Mouse (Mus musculus) frontal cortex, adult (tissue): Measurements from ENCODE around the gene Phgdh.

Source experiments
- ATAC-seq: cut with Nextera tagmentation; 2 replicates; pipeline ENCODE4 v1.9.2; 2017; ENCODE audit warnings: mild to moderate bottlenecking, moderate library complexity, mixed read lengths; ENCODE audit not compliant: low TSS enrichment

Phgdh gene

GRCm38 (mm10) chr3:98339706-98340109, at the start of gene Phgdh:
TSS of gene Phgdh (minus strand) at chr3:98339990.
- ATAC-seq = peak; percentile 60

- peak; percentile 79 for ATAC-seq
Observed at GRCm38 (mm10) chr3:98389305-98389704, 49.5 kb upstream of the Phgdh start.

DNA sequence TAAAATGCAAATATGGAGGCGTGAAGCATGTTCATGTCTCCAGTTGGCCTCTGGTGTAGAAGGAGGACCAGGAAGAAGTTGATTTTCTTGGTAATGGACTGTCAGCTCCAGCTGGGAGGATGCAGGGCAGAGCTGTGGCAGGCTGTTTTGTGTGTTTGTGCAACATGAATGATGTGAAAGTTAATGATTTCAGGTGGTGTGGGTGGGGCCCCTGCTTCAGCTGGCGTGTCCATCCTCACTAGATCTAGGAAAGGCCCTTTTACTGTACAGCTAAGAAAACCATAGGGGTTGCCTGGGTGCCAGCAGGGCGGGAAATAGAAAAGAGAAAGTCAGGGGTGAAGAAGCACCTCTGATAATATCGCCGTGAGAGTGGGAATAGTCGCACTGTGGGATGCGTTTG, 48.0 kb upstream of the Phgdh start:
- ATAC-seq = no peak

DNA sequence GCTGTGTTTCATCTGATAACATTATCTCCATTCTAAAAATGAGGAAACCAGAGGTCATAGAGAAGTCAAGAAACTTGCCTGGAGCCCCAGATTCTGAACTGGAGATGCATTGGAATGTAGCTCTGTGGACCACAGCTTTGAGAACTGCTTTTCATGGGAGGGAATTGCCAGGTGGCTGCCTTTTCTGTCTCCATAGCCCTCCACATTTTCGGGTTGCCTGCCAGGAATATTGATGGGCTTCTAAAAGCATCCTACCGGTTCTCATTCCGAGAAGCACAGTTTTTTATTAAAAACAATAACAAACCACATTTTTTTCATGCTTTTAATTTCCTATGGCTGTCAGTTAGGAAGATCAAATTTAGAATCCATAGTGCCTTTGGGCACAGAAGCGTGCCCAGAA, 47.3 kb upstream of the Phgdh start:
- ATAC-seq = no peak

DNA sequence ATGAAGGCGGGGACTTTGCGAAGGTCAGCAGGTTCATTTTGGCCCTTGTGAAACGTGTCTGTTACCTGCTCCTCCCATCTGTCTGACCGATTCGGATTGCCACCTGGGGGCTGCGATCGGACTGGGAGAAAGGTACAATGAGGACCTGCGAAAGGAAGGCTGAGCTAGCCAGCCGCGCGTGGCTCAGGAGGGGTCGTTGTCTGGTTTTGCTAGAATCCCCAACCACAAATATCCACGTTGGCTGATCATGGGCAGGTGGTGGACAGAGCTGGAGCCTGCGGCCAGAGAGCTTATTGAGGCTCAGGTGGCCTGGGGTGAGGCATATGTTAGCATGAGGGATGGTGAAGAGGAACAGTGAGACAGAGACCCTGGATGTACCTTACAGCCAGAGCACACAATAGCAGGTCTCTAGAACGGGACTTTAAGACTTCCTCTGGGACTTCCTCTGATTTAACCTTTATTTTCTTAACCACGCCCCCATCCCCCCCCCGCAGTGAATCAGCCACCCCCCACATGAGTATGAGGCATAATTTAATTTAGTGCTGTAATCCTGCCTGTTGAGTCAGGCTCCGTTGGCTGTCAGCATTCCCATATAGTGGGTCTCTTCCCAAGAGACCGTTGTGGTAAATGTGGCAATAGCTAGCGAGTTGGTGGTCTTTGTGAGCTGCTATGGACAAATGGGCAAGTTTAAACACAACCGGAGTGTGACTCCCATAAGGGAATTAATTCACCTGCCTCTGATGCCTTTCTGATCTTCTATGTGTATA, 43.4 kb upstream of the Phgdh start:
- ATAC-seq = no peak

- peak; percentile 96 for ATAC-seq
Observed at GRCm38 (mm10) chr3:98382246-98382939, 42.6 kb upstream of the Phgdh start, which contains the start of gene Zfp697. TSS of gene Zfp697 (plus strand) at chr3:98382461.

DNA sequence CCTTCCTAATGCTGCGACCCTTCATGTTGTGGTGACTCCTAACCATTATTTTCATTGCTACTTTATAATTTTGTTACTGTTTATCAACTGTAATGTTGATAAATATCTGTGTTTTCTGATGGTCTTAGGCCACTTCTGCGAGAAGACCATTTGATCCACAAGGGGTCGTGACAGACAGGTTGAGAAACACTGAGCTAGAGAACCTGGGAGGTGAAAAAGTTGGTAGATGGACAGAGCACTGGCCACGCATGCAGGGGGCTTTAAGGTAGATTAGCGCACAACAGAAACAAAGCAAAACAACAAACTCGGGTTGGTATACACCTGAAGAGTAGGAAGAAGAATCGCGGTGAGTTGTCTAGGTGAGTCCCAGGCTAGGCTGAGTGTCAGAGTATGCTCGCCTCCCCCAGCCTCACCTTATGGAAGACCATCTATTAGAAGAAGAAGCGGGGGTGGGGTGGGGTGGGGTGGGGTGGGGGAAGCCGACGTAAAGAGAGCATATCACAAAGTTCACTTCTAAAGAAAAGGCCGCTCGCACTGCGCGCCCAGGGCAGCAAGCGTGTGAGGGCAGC, 42.0 kb upstream of the Phgdh start:
- no peak for ATAC-seq

GRCm38 (mm10) chr3:98379236-98379635, 39.4 kb upstream of the Phgdh start:
- ATAC-seq = no peak

- no peak for ATAC-seq
Observed at GRCm38 (mm10) chr3:98378267-98378666, 38.5 kb upstream of the Phgdh start.

DNA sequence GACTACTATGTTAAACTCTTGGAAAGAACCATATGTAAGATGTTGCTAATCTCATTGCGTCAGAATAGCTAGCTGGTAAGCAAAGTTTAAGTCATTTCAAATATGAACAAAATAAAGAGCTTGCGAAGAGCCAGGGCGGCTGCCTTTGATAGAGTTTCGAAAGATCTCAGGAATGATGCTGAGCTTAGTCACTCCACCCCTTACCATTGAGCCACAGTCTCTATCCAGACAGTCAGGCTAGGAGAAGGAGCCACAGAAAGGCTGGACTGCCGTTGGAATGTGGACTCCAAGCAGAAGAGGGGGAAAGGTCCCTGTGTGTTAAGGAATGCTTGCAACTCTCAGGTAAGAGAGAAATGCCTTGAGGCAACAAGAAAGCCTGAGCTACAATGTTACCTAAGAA, 35.2 kb upstream of the Phgdh start:
- no peak for ATAC-seq

DNA sequence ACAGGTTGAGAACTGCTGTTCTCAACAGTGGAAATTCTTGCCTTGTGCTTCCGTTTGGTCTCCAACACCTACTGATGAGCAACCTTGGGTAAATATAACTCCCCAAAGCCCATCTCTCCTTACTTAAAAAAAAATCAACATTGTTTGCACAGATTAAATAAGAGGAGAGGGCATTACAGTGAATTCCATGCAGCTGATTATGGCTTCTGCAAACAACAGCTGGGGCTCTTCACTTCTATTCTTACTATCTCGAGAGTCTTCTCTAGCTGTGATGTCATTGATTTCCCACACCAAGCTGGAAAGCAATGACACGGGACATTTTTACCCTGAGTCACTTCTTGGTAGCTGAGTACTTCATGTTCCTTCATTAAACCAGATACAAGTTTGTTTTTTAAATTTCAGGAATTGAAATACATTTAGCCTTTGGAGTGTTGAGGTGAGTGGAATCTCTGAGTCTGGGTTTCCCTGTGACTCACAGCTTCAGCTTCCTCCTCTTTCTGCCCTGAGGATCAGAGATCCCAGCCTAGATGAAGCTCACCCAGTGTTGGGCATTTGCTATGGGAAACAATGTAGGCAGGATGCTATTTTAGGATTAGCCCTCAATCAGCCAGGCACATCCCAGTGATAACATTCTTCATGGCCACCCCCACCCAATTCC, 34.4 kb upstream of the Phgdh start:
- no peak for ATAC-seq

GRCm38 (mm10) chr3:98368776-98369175, 29.0 kb upstream of the Phgdh start:
- ATAC-seq = no peak

- no peak for ATAC-seq
Observed at GRCm38 (mm10) chr3:98368283-98368682, 28.5 kb upstream of the Phgdh start.

GRCm38 (mm10) chr3:98366823-98367222, 27.0 kb upstream of the Phgdh start:
- ATAC-seq = no peak

GRCm38 (mm10) chr3:98366086-98366485, 26.3 kb upstream of the Phgdh start:
- no peak for ATAC-seq

DNA sequence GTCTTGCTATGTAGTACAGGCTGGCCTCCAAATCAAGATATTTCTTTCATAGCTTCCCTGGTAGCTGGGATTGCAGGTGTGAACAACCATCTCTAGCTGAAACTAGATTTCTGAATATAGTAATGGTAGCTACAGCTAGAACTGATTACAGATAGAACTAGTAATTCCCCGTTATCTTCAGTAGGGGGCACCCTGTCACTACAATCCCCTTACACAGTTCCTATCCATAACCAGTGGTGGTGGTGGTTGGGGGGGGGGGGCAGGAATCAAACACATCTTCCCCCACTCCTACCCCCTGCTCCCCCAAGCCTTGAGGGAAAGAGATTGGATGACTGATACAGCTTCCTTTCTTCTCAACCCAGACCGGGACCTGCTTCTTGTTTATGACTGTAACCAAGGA, 23.0 kb upstream of the Phgdh start:
- ATAC-seq = peak; percentile 95

GRCm38 (mm10) chr3:98356632-98357370, 17.0 kb upstream of the Phgdh start:
- ATAC-seq = no peak

DNA sequence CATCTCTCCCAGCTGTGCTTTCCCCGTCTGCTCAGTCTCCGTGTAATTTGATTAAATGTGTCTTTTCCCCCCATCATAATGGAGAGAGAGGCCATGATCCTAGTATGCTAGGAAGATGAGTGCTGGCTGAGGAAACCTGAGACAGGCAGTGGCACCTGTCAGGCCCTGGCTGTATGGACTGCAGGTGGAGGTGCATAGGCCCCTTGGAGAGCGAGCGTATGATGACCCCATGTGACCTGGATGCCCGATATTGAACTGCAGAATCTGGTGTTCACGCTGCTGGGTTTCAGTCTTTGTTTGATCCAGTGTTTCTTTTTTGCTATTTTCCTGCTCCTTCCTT, 16.2 kb upstream of the Phgdh start:
- ATAC-seq = no peak

DNA sequence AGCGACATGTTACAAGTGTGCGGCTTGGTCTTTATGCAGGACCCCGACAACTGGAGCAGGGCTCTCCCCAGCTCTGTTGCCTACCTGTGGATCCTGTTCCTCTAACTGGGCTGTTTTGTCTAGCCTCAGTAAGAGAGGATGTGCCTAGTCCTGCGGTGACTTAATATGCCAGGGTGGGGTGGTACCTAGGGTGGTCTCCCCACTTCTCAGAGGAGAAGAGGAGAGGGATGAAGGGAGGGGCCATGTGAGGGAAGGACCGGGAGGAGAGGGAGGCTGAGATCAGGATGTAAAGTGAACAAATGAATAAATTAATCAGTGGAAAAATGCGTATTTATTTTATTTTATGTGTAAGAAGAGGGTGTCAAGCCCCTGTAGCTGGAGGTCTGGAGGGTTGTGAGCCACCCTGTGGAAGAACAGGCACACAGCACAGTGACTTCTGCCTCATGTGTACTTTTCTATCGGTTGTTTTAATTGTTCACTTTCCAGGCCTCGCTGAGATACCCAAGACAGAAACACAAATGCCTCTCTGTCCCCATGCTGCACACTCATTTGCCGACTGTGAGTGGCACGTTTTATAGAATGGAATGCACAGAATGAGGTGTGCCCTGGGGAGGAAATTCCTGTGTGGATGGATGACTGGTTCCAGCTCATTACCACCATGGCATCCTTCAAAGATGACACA, 15.7 kb upstream of the Phgdh start:
- ATAC-seq = no peak

DNA sequence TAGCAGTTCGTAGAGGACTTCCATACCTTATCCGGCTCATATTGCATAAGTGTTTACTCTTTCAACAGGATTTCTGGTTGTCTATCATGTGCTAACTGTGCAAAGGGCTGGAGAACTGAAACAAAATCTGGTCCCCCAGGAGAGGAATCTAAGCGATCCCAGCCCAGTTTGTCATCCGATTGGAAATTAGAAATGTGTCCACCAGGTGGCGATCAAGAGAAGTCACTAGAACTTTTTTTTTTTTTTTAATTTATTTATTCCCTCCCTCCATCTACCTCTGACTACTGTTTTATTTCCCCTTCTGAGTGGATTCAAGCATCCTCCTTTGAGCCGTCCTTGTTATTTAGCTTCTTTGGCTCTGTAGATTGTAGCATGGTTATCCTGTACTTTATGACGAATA, 14.1 kb upstream of the Phgdh start:
- no peak for ATAC-seq

- no peak for ATAC-seq
Observed at GRCm38 (mm10) chr3:98348705-98349104, 8.9 kb upstream of the Phgdh start.
